Mouse (Mus musculus): ENCODE measurements at regions not wholly inside any gene's neighbourhood (a gene's known extent, or its start where the extent isn't known, plus 50 kb on each side); places are given as distances from the start of the nearest gene placed in this dataset.

- DNase-seq (ENCODE audit: low spot score): peak; percentile 90
Observed at GRCm38 (mm10) chr7:88544393-88544792, 114.3 kb downstream of the Rab38 start.

- no peak for DNase-seq (ENCODE audit: low spot score)
Observed at GRCm38 (mm10) chr7:88544976-88545654, 115.0 kb downstream of the Rab38 start.

- DNase-seq (ENCODE audit: low spot score): no peak
Observed at GRCm38 (mm10) chr7:88575073-88575472, 145.0 kb downstream of the Rab38 start.

- DNase-seq (ENCODE audit: low spot score): no peak
Observed at GRCm38 (mm10) chr7:88600781-88601180, 170.7 kb downstream of the Rab38 start.
